Mouse (Mus musculus) C2C12 (cell line): ENCODE measurements at regions not wholly inside any gene's neighbourhood (a gene's known extent, or its start where the extent isn't known, plus 50 kb on each side); places are given as distances from the start of the nearest gene placed in this dataset.

Experiments used
- CEBPB ChIP-seq: IDR thresholded peaks from one replicate; pipeline ENCODE4 v1.6.1; 2011; ENCODE audit warnings: low read depth, mild to moderate bottlenecking, control low read depth, moderate library complexity
- CTCF ChIP-seq: IDR thresholded peaks from one replicate; pipeline ENCODE4 v1.5.1; 2011; ENCODE audit not compliant: control insufficient read depth, insufficient read depth, insufficient read length
- FOSL1 ChIP-seq: IDR thresholded peaks from one replicate; pipeline ENCODE4 v1.8.0; 2011; ENCODE audit warnings: mild to moderate bottlenecking, low read length; ENCODE audit not compliant: poor library complexity, insufficient read depth, severe bottlenecking
- MAX ChIP-seq: IDR thresholded peaks from one replicate; pipeline ENCODE4 v1.6.1; 2011; ENCODE audit warnings: mild to moderate bottlenecking, control low read depth
- MYOG ChIP-seq: IDR thresholded peaks from one replicate; pipeline ENCODE4 v1.6.1; 2011; ENCODE audit not compliant: control insufficient read depth, insufficient read length; ENCODE audit errors: extremely low read depth
- USF1 ChIP-seq: IDR thresholded peaks from one replicate; pipeline ENCODE4 v1.6.1; 2011; ENCODE audit warnings: low read depth, mild to moderate bottlenecking, control low read depth, moderate library complexity

DNA sequence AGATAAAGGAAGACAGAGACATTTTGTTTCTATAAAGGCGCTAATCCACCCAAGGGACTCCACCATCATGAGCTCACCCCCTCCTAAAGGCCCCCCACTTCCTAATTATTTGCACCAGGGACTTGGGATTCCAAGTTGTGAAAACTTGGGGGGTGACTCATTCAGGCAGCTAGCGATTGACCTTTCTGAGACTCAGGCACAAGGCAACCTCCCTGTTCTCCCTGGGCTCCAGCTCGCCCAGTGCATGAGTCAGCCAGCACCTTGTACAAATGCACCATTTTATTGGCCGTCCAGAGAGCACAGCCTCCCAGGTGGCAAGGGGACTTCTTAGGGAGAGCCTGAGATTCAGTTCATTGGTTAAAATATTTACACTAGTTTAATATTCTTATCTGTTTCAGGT lies 78.0 kb upstream of the Dio3 start:
- TF ChIP-seq CTCF = no peak
- TF ChIP-seq USF1 = no peak
- TF ChIP-seq FOSL1 = no peak
- no peak for TF ChIP-seq MAX
- no peak for TF ChIP-seq MYOG
- TF ChIP-seq CEBPB = no peak
